Mouse (Mus musculus) neural tube, embryonic 14.5 days (tissue): ENCODE measurements around the gene Mrnip. TPM values are rescaled to one million over a fixed set of nuclear protein-coding genes. Genes with fewer than 3 reads are reported as not detected.

Experiments used
- ATAC-seq: fragments of 200-750 bp; cut with Nextera tagmentation; 2 replicates; pipeline ENCODE4 v1.8.0; 2017; ENCODE audit warnings: low read depth, mild to moderate bottlenecking, moderate TSS enrichment, moderate library complexity
- H3K27ac ChIP-seq: fragments of 300-500 bp; sonication (generic); 2 replicates; pipeline ENCODE4 v1.5.1; 2014; ENCODE audit warnings: low read depth, mild to moderate bottlenecking, control low read depth, low read length, moderate library complexity, mixed read lengths
- H3K27me3 ChIP-seq: fragments of 300-500 bp; sonication (generic); 2 replicates; pipeline ENCODE4 v1.6.1; 2014; ENCODE audit warnings: low read length; ENCODE audit not compliant: control insufficient read depth, insufficient read depth
- H3K36me3 ChIP-seq: fragments of 300-500 bp; sonication (generic); 2 replicates; pipeline ENCODE4 v1.6.1; 2014; ENCODE audit warnings: low read length, mixed read lengths; ENCODE audit not compliant: control insufficient read depth, insufficient read depth
- H3K4me1 ChIP-seq: fragments of 300-500 bp; sonication (generic); 2 replicates; pipeline ENCODE4 v1.6.1; 2014; ENCODE audit warnings: low read length; ENCODE audit not compliant: control insufficient read depth, insufficient read depth
- H3K4me2 ChIP-seq: fragments of 300-500 bp; sonication (generic); 2 replicates; pipeline ENCODE4 v1.6.1; 2014; ENCODE audit warnings: mild to moderate bottlenecking, low read depth, low read length, control low read depth
- H3K4me3 ChIP-seq: fragments of 300-500 bp; sonication (generic); 2 replicates; pipeline ENCODE4 v1.5.1; 2014; ENCODE audit warnings: low read depth, low read length, control low read depth, mixed read lengths
- H3K9ac ChIP-seq: fragments of 300-500 bp; sonication (generic); replicated peaks from 2 replicates; pipeline ENCODE4 v1.6.1; 2014; ENCODE audit warnings: low read depth, mild to moderate bottlenecking, control low read depth, low read length, mixed read lengths
- H3K9me3 ChIP-seq: fragments of 300-500 bp; sonication (generic); 2 replicates; pipeline ENCODE4 v1.6.1; 2016; ENCODE audit warnings: low read length; ENCODE audit not compliant: control insufficient read depth
- WGBS: fragments of 180-500 bp; shearing (Covaris S2); extraction: QIAGEN DNeasy Blood & Tissue Kit; methylation state at CpG from one replicate; pipeline ENCODE4 v1.1.7; 2014; 5-methylcytosine and 5-hydroxymethylcytosine counted together
- polyA plus RNA-seq: library from polyadenylated mRNA; unstranded; fragments of >200 nt; fragmentation: Nextera tagmentation; extraction: Ambion mirVana; gene quantifications from 2 replicates; pipeline ENCODE4 v1.2.1, GENCODE M21; 2014

Mrnip gene
- polyA plus RNA-seq, 1 experiment from 2014 or later, result 48.3 TPM

DNA sequence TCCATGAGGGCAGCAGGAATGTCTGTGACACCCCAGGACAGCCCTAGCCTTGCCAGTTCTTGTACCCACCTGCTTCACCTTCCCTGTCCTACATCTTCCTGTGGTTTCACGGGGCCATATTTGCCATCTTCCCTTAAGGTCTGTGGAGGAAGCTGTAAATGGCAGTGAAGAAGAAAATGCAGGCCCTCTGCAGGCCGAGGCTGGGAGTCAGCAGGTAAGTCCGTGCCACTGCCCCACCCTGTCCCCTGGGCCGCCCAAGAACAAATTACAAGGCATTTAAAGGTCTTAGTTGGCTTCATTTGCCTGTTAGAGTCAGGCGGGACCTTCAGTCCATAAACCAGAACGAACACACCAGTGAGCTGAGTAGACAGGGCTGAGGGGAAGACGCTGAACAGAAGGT, 19.8 kb downstream of the Mrnip start:
- 80% methylated on average over 7 of the region's 7 CpGs for WGBS
- Histone ChIP-seq H3K4me1 (no peaks in the 10 kb centered on the region), H3K4me3 (no peak overlapping the region), H3K36me3 (peaks cover 17% of the 10 kb centered on the region; the same call in 1 of the 2 replicates), H3K27me3 (no peaks in the 10 kb centered on the region), H3K4me2 (no peak overlapping the region), H3K27ac (no peak overlapping the region), H3K9ac (no peak overlapping the region), H3K9me3 (no peaks in the 10 kb centered on the region)
- no peak for ATAC-seq

DNA sequence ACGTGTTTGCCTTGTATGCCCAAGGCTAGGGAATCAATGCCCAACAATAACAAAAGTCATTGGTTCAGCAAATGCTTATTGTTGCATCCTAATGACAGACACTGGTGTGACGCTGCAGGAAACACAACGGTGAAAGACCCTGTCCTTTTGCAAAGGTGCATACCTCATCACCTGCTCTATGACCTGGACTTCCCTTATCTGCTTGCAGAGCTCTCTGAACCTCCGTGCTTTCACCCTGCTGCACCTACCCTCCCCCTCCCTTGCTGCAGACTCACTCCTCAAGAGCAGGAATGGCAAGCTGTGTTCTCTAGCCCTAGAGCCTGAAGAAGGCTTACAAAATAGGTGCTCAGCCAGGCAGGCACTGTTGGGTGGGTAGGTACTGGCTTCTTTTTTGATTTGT, 20.5 kb downstream of the Mrnip start:
- no peak for ATAC-seq
- Histone ChIP-seq H3K9me3 (no peaks in the 10 kb centered on the region), H3K36me3 (peaks cover 25% of the 10 kb centered on the region), H3K27me3 (no peaks in the 10 kb centered on the region), H3K27ac (no peak overlapping the region), H3K9ac (no peak overlapping the region), H3K4me3 (no peak overlapping the region), H3K4me2 (no peak overlapping the region), H3K4me1 (no peaks in the 10 kb centered on the region)
- 89% methylated on average over 4 of the region's 4 CpGs for WGBS

DNA sequence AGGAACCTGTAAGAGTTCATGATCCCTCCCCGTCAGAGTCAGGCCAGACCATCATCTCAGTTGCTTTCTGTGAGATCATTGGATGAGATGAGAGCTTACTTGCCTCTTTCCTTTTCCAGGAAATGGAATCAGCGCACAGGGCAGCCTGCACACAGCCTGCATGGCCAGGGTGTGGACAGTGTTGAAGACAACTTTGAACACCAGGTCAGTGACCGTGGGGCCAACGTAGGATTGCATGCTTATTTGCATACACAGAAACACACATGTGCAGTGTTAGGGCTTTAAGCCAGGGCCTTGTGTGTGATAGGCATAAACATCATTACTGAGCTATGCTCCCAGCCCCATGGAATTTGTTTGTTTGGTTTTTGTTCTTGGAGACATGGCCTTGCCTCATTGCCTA, 23.3 kb downstream of the Mrnip start:
- no peak overlapping the region for H3K9ac ChIP-seq
- H3K4me2 ChIP-seq, result no peak overlapping the region
- ATAC-seq, result no peak
- no peaks in the 10 kb centered on the region for H3K27me3 ChIP-seq
- H3K4me1 ChIP-seq, result no peaks in the 10 kb centered on the region
- 97% methylated on average over 4 of the region's 4 CpGs for WGBS
- H3K9me3 ChIP-seq, result no peaks in the 10 kb centered on the region
- H3K4me3 ChIP-seq, result no peak overlapping the region
- H3K36me3 ChIP-seq, result peaks cover 52% of the 10 kb centered on the region
- no peak overlapping the region for H3K27ac ChIP-seq

DNA sequence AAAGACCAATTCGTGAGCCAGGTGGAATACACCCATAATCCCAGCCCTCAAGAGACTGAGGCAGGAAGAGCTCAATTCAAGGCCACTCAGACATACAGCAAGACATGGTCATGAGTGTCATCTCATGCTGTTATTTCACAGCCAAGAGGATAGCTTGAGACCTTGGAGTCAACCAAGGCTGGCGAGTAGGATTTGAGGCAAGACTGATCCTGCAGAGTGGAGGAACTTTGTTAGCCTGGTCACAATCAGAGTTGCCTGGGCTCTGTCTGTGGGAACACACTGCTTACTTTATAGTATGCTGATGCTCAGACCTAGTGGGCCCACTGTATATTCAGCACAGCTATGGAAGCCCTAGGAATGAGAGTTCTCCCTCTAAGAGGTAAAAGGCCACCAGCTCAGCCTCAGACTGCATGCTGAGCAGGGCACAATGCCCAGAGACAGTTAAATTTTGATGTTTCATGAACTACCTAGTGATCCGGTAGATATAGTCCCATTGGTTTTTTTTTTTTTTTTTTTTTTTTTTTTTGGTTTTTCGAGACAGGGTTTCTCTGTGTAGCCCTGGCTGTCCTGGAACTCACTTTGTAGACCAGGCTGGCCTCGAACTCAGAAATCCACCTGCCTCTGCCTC, 24.1 kb downstream of the Mrnip start:
- Histone ChIP-seq H3K27ac (no peak overlapping the region), H3K9me3 (no peaks in the 10 kb centered on the region), H3K27me3 (no peaks in the 10 kb centered on the region), H3K4me1 (no peaks in the 10 kb centered on the region), H3K4me2 (no peak overlapping the region), H3K9ac (no peak overlapping the region), H3K36me3 (peaks cover 58% of the 10 kb centered on the region), H3K4me3 (no peak overlapping the region)
- ATAC-seq, result no peak
- 93% methylated on average over 3 of the region's 5 CpGs for WGBS

DNA sequence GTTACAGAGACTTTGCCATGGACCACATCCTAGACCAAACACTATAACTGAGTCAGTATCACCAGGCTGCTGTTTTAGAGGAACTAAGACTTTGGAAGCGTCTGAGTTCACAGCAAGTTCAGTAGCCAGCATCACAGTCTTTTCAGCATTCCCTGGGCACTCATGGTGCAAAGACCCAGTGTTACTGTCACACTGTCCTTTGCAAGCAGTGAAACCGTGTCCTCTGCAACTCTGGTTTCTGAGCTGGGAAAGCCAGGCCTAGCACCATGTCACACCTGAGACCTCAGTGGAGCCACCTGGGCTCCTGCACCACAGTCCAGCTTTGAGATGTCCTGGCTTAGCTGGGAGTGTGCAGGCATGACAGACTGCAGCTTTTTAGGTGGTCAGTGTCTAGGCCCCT, 24.7 kb downstream of the Mrnip start:
- H3K36me3 ChIP-seq, result peaks cover 59% of the 10 kb centered on the region
- no peak overlapping the region for H3K9ac ChIP-seq
- 95% methylated on average over 2 of the region's 2 CpGs for WGBS
- no peaks in the 10 kb centered on the region for H3K4me1 ChIP-seq
- H3K27ac ChIP-seq, result no peak overlapping the region
- H3K9me3 ChIP-seq, result no peaks in the 10 kb centered on the region
- H3K4me2 ChIP-seq, result no peak overlapping the region
- H3K27me3 ChIP-seq, result no peaks in the 10 kb centered on the region
- H3K4me3 ChIP-seq, result no peak overlapping the region
- ATAC-seq, result no peak

DNA sequence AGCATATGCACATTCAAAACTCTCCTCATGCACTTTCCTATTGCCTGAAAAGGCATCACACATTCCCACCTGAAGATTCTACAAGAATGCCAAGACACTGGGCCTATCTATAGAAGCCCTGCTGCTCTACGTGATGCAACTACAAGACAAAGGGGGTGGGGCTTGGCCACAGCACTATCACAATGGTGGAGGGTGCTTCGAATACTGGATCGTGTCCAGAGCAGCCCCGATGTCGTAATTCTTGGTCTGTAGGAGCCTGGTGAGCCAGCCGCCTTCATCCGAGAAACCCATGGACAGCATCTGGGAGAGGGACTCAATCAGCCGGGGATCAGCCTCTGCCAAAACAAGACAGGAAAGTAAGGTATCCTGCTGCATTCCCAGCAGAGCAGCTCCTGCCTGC, 26.4 kb downstream of the Mrnip start:
- ATAC-seq, result no peak
- H3K9ac ChIP-seq, result no peak overlapping the region
- WGBS, result 73% methylated on average over 8 of the region's 8 CpGs
- H3K9me3 ChIP-seq, result no peaks in the 10 kb centered on the region
- H3K36me3 ChIP-seq, result peaks cover 67% of the 10 kb centered on the region
- H3K4me3 ChIP-seq, result no peak overlapping the region
- H3K27ac ChIP-seq, result no peak overlapping the region
- H3K27me3 ChIP-seq, result no peaks in the 10 kb centered on the region
- no peak overlapping the region for H3K4me2 ChIP-seq
- H3K4me1 ChIP-seq, result no peaks in the 10 kb centered on the region

DNA sequence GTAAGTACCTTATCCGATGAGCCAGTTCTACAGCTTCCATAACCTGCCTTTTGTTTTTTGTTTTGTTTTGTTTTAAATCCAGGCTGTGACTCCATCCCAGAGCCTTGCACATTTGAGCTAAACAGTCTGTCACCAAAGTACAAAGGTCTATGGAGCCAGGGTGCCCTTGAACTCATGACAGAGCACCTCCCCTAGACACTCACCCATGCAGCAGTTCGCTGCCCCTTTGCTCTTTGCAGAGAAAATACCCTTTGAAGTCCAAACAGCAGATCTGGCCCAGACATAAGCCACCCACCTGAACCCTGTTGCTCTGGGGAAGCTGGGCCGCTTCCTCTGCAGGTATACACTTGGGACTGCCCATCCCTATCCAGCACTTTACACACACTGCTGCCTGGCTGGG, 27.3 kb downstream of the Mrnip start:
- no peak overlapping the region for H3K9ac ChIP-seq
- H3K4me1 ChIP-seq, result no peaks in the 10 kb centered on the region
- no peaks in the 10 kb centered on the region for H3K27me3 ChIP-seq
- no peak overlapping the region for H3K4me2 ChIP-seq
- H3K4me3 ChIP-seq, result no peak overlapping the region
- no peak for ATAC-seq
- no peak overlapping the region for H3K27ac ChIP-seq
- WGBS, result 89% methylated on average over 3 of the region's 3 CpGs
- H3K9me3 ChIP-seq, result no peaks in the 10 kb centered on the region
- H3K36me3 ChIP-seq, result peaks cover 77% of the 10 kb centered on the region

DNA sequence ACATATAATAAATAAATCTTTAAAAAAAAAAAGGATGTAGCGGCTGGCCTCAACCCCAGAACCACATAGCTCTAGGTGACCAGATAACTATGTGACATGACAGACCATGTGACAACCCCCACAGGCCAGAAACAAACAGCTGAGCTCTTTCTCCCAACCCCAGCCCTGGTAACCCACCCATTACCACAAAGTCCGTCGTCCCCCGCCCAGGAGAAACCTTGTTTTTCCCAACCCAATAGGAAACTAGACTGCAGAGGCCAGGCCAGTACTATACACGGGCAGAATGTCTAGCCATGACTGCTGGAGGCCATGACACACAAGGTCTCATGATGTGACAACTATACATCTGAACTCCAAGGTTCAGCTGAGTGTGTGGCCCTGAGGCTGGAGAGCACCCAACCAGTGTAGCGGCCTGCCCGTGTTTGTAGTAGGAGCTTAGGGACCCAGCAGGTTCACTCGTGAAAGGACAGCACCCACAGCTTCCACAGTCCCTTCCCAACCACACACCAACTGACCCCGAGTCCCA, 29.1 kb downstream of the Mrnip start:
- H3K4me2 ChIP-seq, result no peak overlapping the region
- no peaks in the 10 kb centered on the region for H3K27me3 ChIP-seq
- no peaks in the 10 kb centered on the region for H3K4me1 ChIP-seq
- WGBS, result 94% methylated on average over 9 of the region's 9 CpGs
- H3K9ac ChIP-seq, result no peak overlapping the region
- peaks cover 77% of the 10 kb centered on the region for H3K36me3 ChIP-seq
- H3K27ac ChIP-seq, result no peak overlapping the region
- H3K4me3 ChIP-seq, result no peak overlapping the region
- H3K9me3 ChIP-seq, result no peaks in the 10 kb centered on the region
- ATAC-seq, result no peak

DNA sequence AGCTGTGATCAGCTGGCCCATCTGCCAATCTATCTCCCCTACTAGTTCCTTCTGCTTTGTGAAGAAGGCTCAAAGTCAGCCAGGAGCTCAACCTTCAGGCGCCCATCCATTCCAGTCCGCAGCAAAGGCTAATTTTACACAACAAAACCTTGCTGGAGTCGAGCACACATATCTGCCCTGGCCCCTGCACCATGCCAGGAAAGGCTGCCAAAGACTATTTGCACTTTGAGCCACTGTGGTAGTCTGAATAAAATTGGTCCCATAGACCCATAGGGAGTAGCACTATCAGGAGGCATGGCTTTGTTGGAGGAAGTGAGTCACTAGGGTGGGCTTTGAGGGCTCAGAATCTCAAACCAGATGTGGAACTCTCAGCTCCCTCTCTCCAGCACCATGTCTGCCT, 31.2 kb downstream of the Mrnip start:
- Histone ChIP-seq H3K4me2 (no peak overlapping the region), H3K27ac (no peak overlapping the region), H3K27me3 (no peaks in the 10 kb centered on the region), H3K4me1 (peaks cover 8% of the 10 kb centered on the region), H3K9me3 (no peaks in the 10 kb centered on the region), H3K4me3 (no peak overlapping the region), H3K9ac (no peak overlapping the region), H3K36me3 (peaks cover 63% of the 10 kb centered on the region)
- 94% methylated on average over 3 of the region's 3 CpGs for WGBS
- ATAC-seq, result no peak
